Mouse (Mus musculus): ENCODE data around the gene Aven.
A peak's percentile ranks its signal among the peaks of the same experiment; 100 is the strongest.

Aven gene

GRCm38 (mm10) chr2:112669461-112669860 lies 176.7 kb downstream of the Aven start:
- DNase-seq (ENCODE audit: low read depth): no peak

GRCm38 (mm10) chr2:112676175-112676574 lies 183.4 kb downstream of the Aven start:
- no peak for DNase-seq (ENCODE audit: low read depth)

- peak; percentile 19 for DNase-seq (ENCODE audit: low read depth)
Observed at GRCm38 (mm10) chr2:112676721-112677120, 184.0 kb downstream of the Aven start.

DNA sequence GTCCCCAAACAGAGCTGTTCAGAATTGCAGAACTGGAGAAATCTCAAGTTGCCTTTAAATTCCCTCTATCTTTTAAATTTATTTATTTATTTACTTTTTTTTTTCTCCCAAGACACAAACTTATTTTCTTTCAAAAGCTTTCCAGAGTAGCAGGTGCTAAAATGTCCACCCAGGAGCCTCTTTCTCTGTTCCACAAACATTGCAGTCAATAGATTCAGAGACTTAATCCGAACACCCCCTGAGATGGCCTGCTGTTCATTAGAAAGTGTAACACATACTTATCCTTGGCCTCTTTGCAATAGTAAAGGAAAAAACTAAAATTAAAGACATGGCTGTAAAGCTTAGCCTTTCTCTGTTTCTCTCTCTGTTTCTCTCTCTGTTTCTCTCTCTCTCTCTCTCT lies 184.5 kb downstream of the Aven start:
- DNase-seq (ENCODE audit: low read depth): no peak

DNA sequence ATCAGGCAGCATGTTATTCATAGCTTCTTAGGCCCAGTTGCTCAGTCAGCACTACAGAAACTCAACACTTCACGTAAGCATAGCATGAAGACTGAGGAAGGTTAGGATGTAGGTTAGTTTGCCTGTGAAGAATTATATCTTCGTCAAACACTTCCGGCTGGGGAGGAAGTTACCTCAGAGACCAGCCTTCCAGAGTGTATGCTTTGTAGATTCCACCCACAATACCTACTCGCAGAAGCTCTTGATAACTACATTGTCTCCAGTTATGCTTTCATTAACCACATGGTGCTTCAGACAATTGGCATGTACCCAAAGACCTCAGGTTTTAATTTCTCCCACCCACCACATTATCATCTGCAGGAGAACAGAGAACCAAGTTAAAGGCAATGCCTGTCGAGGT lies 189.1 kb downstream of the Aven start:
- DNase-seq (ENCODE audit: low read depth): no peak

Measured in c-Kit-positive CD71-negative TER-119-negative erythroid progenitor cells, embryonic 14.5 days (primary cell).